Mouse (Mus musculus): Measurements from ENCODE around the gene Olfr531.

Olfr531 gene

DNA sequence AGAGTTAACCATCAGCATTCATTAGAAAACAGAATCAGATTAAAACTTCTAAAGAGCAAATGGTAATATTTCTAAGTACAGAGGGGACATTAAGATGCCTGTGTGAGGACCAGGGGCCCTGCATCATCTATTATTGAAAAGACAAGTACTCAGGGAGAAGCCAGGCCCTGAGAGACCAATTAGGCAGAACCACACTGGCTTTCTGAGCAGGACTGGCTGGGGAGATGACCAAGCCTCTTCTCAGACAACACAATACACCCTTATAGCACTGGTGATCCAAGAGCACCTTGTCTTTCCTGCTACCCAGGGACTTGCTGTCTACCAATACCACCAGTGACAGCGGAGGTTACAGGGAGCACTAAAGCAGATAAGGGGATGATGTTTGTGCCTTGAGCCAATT lies at the start of gene Olfr531:
Gene Olfr531, minus strand, starts transcription at position 101 of the 400 bp plus-strand sequence.
- no peak for DNase-seq

DNA sequence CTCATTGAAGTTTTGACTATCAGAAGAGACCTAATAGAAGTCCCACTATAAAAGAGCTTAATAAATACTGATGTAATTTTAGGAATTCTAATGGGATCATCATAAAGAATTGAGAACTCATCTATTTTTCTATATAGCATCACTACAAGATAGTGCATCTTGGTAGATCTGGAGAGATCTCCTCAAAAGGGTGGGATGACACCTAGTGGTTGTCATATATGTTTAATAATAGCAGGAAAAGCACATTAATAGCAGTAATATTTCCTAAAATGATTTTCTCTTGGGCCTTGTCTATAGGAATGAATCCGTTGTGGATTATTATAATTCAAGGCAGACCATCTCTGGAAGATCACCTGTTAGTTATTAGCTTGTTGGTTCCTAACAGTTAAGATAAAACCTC lies 40.4 kb upstream of the Olfr531 start:
- no peak for DNase-seq

GRCm38 (mm10) chr7:140421539-140421938 lies 18.8 kb upstream of the Olfr531 start, which contains the start of gene Olfr532:
Gene Olfr532 (minus strand): TSS chr7:140421639.
- DNase-seq: no peak

DNA sequence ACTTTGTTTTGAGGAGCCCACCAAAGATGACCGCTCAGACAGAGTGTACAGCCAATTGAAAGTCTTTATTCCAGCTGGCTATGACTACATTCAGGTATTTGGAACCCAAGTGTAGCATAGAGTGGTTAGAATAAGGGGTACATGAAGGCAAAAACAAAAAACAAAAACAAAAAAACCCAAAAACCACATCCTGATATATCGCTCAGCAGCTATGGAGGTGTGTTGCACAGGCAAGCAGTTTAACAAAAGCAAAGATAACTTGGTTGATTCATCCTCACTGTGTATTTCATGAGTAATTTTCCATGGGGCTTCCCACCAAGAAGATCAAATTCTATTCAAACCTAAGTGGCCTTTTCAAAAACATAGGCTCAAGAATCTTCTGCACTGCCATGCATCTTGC lies 25.8 kb downstream of the Olfr531 start:
- DNase-seq: no peak

GRCm38 (mm10) chr7:140376231-140376630 lies 26.5 kb downstream of the Olfr531 start, which contains the start of gene Olfr530:
Gene Olfr530 (minus strand): TSS chr7:140376331.
- DNase-seq: no peak

DNA sequence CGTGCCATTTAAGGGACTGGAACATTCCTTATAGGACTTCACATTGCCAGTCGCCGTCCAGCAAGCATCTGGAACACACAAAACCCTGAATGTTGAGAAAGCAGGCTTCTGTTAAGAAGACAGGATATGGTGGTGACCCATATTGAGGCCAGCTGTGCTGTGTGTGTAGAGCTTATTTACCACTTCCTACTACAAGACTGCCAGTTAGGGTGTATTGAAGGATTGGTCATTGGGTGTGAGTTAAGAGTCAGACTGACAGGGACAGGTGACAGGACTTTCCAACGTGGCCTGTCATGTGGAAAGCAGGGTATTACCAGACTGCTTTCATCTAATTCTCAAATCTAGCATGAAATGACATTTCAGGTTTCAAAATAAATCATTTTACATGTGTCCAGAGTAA lies 28.4 kb downstream of the Olfr531 start:
- DNase-seq: no peak

GRCm38 (mm10) chr7:140361571-140361970 lies 41.1 kb downstream of the Olfr531 start, which contains the start of gene Olfr60:
Gene Olfr60 (minus strand): TSS chr7:140361671.
- DNase-seq: no peak
